Mouse (Mus musculus) liver, embryonic 11.5 days (tissue): Measurements from ENCODE around the gene Stxbp2. TPM values are rescaled to one million over a fixed set of nuclear protein-coding genes. Genes with fewer than 3 reads are reported as not detected.

Experiments
- polyA plus RNA-seq: library from polyadenylated mRNA; unstranded; fragments of >200 nt; fragmentation: Nextera tagmentation; extraction: Ambion mirVana; gene quantifications from 2 replicates; pipeline ENCODE4 v1.2.1, GENCODE M21; 2014

Stxbp2 gene
- polyA plus RNA-seq, 1 experiment from 2014 or later: 105 TPM

Other genes starting within 250 kb of the Stxbp2 start
- gene Arhgef18, start 237.9 kb upstream of the Stxbp2 start, polyA plus RNA-seq: 5.2 and 6.4 TPM in 2 replicates
- gene Pex11g, start 163.3 kb upstream of the Stxbp2 start, polyA plus RNA-seq: 3.4 and 4.3 TPM in 2 replicates
- gene Tex45, start 160.1 kb upstream of the Stxbp2 start, polyA plus RNA-seq: not detected in 2 replicates
- 8.7 and 8.9 TPM in 2 replicates for gene Zfp358, start 137.8 kb upstream of the Stxbp2 start, polyA plus RNA-seq
- gene Mcoln1, start 130.5 kb upstream of the Stxbp2 start, polyA plus RNA-seq: 36.2 and 39.8 TPM in 2 replicates
- gene Pnpla6, start 115.6 kb upstream of the Stxbp2 start, polyA plus RNA-seq: 17.8 and 22.9 TPM in 2 replicates
- 3.0 and 4.9 TPM in 2 replicates for gene C330021F23Rik, start 63.0 kb upstream of the Stxbp2 start, polyA plus RNA-seq
- gene Camsap3, start 43.7 kb upstream of the Stxbp2 start, polyA plus RNA-seq: 3.5 and 3.9 TPM in 2 replicates
- gene Xab2, start 9.6 kb upstream of the Stxbp2 start, polyA plus RNA-seq: 60.5 and 66.8 TPM in 2 replicates
- 102 and 111 TPM in 2 replicates for gene Pet100, start 9.4 kb upstream of the Stxbp2 start, polyA plus RNA-seq
- gene Pcp2, start 5.4 kb upstream of the Stxbp2 start, polyA plus RNA-seq: 0.40 TPM in 1 of 2 replicates, not detected in the other
- 0.29 and 0.40 TPM in 2 replicates for gene Retn, start 24.8 kb downstream of the Stxbp2 start, polyA plus RNA-seq
- 0.52 and 1.0 TPM in 2 replicates for gene Mcemp1, start 34.8 kb downstream of the Stxbp2 start, polyA plus RNA-seq
- 7.3 and 11.4 TPM in 2 replicates for gene Fcor, start 41.4 kb downstream of the Stxbp2 start, polyA plus RNA-seq
- gene Trappc5, start 45.3 kb downstream of the Stxbp2 start, polyA plus RNA-seq: 29.5 and 31.6 TPM in 2 replicates
- 0.10 TPM in 1 of 2 replicates, not detected in the other for gene Fcer2a, start 63.2 kb downstream of the Stxbp2 start, polyA plus RNA-seq
- gene Clec4g, start 89.7 kb downstream of the Stxbp2 start, polyA plus RNA-seq: 0.92 and 1.8 TPM in 2 replicates
- 0.23 TPM in 1 of 2 replicates, not detected in the other for gene Cd209a, start 118.0 kb downstream of the Stxbp2 start, polyA plus RNA-seq
- gene Cd209e, start 223.4 kb downstream of the Stxbp2 start, polyA plus RNA-seq: not detected in 2 replicates
- gene Cd209d, start 247.6 kb downstream of the Stxbp2 start, polyA plus RNA-seq: not detected in 2 replicates